Mouse (Mus musculus): ENCODE data around the gene Cyba.

Gene Cyba

DNA sequence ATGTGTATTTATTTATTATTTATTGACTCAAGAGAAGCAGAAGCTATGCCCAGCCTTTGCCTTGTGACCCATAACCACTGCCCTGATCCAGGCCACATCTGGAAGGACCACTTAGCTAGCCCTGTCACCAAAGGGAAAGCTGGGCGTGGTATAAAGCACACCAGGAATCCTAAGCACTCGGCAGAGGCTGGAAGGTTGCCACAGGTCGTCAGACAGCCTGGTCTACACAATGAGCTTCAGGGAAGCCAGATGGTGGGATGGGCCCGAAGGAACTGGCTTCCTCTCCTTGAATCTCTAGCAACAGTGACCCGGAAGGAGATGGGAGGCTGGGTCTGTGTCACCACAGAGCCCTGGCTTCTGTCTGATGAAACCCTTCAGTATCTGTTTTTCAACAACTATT lies 9.1 kb downstream of the Cyba start:
- DNase-seq (ENCODE audit: low read depth in 2 of 2, low spot score in 2 of 2) = no peak

DNA sequence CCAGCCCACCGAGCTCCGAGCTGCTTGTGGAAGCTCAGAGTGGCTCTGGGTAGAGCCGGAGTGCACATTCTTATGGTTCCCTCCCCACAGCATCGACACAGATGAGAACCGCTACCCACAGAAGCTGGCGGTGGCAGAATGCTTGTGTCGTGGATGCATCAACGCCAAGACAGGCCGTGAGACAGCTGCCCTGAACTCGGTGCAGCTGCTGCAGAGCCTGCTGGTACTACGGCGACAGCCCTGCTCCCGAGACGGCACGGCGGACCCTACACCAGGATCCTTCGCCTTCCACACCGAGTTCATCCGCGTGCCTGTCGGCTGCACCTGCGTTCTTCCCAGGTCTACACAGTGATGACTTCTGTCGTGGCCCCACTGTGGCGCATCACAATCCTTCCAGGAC lies 9.5 kb downstream of the Cyba start:
- no peak for DNase-seq (ENCODE audit: low read depth in 2 of 2, low spot score in 2 of 2)

DNA sequence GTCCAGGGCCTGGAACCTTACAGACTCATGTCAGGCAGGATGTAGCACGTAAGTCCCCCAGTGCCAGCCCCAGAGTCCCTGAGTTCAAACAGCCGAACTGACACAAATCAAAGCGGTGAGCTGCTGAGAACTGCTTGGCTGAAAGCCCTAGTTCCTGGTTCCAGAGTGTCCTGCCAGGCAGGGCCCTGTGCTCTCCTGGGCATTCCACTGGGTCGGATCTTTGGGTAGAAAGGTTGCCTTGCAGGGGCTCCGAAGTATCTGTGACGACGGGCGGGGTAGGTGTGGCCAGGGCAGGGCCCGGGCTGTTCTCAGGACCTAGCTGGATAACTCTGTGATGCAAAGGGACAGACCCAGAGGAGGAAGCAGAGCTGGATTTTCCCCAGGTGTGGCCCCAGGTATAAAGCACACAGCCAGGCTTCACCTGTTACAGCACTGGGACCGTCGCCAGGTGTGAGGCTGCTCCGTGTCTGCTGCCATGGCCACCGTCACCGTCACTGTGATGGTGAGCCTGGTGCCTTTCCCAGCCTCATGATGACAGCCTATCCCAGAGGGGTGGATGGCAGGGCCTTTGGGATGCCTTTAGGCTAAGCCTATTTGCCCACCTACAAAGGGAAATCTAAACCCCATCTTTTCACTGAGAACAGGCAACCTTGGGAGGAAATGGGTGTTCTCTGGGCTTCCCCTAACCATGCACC lies 11.2 kb downstream of the Cyba start, which contains the start of gene Il17c:
Il17c (plus strand) TSS at position 645 of the 695 bp plus-strand sequence.
- DNase-seq (ENCODE audit: low read depth in 2 of 2, low spot score in 2 of 2) = no peak

DNA sequence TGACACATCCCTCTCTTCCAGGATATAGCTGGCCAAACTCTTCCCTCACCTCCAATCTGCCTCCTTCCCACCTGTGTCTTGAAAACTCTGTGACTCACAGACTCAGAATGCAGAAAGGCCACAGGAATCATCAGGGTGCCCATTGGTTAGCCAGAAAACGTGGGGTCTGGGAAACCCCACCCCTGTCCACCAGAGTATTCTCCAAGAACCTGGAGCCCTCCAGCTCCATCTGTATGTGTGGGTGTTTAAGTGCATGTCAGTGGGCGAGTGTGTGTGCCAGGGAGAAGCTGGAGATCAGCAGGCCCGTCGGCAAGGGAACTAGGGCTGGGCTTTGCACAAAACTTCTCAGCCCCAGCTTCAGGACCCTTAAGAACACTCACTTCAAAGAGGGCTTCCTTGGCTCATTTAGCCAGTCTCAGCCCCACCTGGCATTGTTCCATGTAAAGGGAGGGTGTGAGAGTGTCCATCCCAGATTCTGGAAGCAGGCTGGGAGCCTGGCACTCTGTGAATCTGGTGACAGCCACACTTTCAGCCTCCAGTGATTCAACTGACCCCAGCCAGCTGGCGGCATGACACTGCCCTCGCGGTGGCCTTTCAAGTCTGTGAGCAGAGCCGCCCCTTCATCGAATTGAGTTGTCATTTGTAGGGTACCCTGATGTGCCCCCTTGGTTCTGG lies 12.7 kb downstream of the Cyba start:
- no peak for DNase-seq (ENCODE audit: low read depth in 2 of 2, low spot score in 2 of 2)

DNA sequence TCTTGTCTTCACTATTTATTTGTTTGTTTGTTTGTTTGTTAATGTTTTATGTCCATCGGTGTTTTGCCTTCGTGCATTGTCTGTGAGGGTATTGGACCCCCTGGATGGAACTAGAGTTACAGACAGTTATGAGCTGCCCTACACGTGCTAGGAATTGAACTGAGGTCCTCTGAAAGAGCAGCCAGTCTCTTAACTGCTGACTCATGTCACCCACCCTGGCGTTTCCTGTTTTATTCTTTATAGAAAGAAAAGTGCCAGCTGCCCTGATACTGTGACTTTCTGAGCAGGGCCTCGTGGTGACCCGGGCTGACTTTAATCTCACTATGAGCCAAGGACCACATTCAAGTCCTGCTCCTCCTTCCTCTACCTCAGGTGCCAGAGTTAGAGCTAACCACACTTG lies 17.2 kb downstream of the Cyba start:
- DNase-seq (ENCODE audit: low read depth in 2 of 2, low spot score in 2 of 2) = no peak

DNA sequence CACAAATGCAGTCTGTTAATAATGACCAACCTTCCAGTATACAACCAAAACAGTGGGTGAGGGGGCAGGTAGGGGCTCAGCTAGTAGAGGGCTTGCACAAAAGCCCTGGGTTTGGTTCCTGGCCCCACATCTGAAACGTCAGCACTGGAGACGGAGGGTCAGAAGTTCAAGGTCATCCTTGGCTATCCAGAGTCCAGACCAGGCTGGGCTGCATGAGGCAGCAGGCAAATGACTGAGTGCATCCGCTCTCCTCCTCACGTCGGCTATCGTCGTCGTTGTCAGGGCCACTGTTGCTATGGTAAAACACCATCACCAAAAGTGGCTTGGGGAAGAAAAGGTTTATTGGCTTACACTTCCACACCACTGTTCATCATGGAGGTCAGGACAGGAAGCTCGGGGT lies 18.4 kb downstream of the Cyba start:
- no peak for DNase-seq (ENCODE audit: low read depth in 2 of 2, low spot score in 2 of 2)

DNA sequence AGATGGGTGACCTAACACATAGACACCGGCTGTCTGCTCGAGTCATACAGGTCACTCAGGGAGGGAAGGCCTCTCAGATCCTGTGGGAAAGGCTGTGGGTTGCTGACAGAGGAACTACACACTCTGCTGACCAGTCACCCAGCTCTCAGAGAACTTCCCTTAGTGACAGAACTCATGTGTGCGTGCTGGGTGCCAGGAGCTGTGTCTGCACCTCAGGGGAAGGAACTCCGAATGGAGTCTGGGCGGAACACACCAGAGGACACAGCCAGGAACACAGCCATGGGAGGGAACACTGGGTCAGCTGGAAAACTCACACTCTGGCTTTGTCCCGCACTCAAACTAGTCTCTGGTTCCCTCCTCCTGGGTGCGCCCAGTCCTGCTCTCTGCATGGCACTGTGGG lies 25.1 kb downstream of the Cyba start:
- DNase-seq (ENCODE audit: low read depth in 2 of 2, low spot score in 2 of 2) = no peak

DNA sequence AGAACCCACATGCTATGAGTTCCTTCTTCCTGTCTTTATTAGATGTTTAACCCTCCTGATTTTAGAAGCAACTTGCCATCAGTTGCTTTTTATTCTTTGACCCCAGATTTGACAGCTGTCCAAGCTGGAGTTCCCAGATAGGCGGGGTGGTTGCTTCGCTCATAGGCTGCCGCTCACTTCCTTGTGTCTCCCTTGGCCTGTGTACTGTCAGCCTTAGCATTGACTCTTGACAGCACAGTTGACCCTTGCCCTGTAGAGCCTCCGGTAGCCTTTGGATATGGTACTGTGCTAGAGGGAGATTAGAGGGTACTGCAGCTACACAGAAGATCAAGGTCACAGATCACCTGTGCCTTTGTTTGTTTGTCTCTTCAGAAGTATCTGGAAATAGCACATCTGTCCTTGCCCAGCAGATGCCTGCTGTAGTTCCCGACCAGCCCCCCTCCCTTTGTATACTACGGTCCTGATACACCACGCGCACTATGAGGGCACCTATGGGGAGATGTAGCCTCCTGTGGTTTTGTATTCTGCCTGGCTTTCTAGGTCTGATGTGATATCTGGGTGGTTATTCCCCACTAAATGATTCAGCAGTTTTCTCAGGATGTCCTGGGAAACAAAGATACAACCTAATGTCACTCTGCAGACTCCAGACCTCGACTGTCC lies 27.5 kb downstream of the Cyba start:
- DNase-seq (ENCODE audit: low read depth in 2 of 2, low spot score in 2 of 2) = no peak

DNA sequence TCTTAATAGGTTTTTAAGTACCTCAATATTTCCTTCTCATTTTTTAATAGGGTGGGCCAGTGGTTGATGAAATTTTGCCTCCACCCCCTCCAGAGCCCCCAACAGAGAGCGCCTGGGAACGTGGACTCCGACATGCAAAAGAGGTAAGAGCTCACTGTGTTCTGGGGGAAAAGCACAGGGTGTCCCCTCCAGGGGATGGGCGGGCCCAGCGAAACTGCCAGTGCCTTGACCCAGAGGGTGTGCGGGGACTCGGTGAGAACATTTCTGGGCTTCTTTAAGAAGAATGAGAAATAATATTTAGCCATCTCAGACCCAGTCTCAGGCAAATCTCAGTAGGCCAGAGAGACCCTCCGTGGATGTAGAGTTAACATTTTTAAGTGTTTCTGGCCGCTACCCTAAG lies 34.5 kb downstream of the Cyba start:
- no peak for DNase-seq (ENCODE audit: low read depth in 2 of 2, low spot score in 2 of 2)

DNA sequence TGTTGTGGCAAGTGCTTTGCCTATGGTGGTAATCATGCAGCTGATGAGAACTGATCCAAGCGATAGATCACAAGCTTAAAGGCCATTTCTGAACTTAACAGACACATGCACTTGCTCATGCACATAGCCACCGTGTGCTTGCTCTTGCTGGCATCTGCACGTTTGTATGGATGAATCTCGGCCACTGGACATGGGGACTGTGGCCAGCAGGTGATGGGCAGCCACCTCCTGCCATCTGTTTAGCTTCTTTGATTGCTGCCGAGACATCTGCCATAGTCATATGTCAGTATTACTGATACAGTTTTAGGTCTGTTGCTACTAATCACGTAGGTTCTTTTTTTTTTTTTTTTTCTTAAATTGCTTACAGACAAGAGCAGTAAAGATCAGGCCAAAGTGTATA lies 37.4 kb downstream of the Cyba start:
- DNase-seq (ENCODE audit: low read depth in 2 of 2, low spot score in 2 of 2) = no peak

DNA sequence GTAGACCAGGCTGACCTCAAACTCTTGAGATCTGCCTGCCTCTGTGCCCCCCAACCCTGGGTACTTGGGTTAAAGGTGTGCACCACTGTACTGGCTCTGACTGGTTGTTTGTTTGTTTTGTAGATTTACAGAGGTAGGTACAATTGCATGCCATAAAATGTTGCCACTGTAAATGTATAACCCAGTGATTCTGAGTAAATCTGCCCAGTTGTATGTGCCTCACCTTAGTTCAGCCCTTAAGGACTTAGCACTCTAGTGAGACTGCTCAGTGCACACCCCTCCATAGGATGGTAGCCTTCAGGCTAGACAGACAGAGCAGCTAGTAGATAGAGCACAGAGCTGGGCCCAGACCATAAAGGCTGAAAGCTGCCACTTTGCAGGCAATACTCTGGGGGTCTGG lies 39.0 kb downstream of the Cyba start:
- no peak for DNase-seq (ENCODE audit: low read depth in 2 of 2, low spot score in 2 of 2)

DNA sequence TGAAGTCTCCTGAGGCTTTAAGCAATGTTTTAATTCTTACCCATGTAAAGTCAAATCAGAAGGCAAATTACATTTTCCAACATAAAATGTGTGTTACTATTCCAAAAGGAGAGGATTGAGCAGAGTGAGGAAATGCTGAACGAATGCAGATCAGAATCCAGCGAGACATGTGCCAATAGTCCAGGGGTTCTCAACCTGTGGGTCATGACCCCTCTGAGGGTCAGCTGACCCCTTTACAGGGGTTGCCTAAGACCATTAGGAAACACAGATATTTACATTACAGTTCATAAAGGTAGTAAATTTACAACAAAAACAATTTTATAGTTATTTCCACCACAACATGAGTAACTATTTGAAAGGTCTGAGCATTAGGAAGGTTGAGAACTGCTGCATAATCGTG lies 42.0 kb downstream of the Cyba start:
- DNase-seq (ENCODE audit: low read depth in 2 of 2, low spot score in 2 of 2) = no peak

DNA sequence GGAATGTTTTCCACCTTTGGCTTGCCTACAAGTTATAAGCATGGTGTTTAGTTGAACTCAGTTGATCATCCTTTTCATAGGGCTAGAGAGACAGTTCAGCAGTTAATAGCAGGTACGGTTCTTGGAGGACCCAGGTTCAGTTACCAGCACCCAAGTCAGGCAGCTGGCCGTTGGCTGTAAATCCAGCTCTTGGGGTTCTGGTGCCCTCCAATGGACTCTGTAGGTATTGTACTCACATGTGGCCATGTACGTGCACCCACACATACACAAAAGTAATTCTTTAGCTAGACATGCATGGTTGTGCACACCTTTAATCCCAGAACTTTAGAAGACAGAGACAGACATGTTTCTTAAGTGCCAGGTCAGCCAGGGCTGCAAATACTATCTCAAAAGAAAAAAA lies 43.4 kb downstream of the Cyba start:
- DNase-seq (ENCODE audit: low read depth in 2 of 2, low spot score in 2 of 2) = no peak

DNA sequence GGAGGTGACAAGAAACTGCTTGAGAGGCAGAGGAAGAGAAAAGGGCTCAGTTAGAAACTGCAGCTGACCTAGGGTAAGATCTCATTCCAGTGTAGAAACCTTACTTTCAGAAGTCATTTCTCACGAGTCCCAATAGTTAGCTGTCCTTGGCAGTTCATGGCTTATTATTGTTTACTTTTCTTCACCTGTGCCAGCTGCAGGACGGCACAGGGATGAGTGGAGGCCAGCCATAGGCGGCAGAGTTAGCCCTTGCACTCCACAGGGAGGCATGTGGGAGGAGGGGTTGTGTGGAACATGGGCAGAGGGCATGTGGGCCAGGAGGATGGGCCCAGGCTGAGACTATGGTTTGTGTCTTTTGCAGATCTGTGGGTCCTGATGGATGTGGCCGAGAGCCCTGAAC lies 49.7 kb downstream of the Cyba start:
- no peak for DNase-seq (ENCODE audit: low read depth in 2 of 2, low spot score in 2 of 2)

DNA sequence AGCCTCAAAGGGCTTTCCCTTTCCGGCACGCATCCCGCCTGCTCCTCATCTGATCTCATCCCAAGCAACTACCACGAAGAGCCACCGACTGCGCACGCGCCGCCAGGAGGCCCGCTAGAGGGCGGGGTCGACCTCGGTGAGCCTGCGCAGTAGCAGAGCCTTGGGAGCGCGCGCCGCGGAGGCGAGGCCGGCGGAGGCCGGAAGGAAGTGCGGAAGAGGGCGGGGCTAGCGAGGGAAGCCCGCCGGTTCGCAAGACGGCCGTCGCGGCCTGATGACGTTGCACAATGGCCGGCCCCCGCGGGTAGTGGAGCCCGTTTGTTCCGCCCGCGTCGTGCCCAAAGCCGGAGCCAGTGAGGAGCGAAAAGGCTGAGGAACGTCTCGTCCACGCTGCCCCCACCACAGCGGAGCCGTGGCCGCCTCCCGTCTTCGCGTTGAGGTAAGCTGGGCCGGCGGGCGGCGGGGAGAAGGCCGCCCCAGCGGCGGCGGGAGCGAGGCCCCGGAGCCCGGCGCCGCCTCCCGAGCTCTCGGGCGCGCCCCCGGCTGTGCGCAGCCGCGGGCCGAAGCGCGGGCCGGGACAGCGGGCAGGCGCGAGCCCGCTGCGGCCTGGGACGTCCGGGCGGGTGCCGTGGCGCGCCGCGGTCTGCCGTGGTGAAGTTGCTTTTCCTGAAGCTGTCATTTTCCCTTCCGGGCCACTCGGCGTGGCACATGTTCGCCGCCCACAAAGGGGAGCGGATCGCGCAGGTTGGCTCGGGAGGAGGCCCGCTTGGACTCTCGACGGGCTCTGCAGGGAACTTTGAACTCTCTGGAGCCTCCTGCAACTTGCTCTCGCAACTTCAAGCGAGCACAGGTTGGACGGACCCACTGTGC lies 56.1 kb downstream of the Cyba start, which contains the start of gene Zc3h18:
Zc3h18 (plus strand) TSS at position 245 of the 867 bp plus-strand sequence.
- peak; percentile 98 for DNase-seq (ENCODE audit: low read depth in 2 of 2, low spot score in 2 of 2)

DNA sequence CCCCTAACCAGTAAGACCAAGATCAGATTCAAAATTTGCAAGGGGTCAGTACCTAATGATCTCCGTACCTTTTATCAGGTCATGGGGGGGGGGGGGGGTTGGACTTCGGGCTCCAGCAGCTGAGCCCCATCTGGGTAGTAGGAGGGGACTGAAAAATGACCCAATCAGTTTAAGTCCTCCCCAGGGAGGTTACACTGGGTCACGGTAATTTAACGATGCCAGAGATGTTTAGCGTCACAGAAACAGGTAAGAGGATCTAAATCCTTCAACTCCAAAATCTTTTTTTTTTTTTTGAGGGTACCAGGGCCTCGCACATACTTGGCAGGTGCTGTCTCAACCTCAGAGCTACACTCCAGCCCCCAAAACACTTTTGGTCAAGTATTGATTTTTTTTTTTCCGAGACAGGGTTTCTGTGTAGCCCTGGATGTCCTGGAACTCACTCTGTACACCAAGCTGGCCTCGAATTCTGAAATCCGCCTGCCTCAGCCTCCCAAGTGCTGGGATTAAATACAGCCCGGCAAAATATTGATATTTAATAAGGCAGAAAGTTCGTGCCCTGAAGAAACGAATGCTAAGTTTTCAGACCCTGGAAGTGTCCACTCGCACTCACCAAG lies 56.9 kb downstream of the Cyba start:
- DNase-seq (ENCODE audit: low read depth in 2 of 2, low spot score in 2 of 2) = no peak

DNA sequence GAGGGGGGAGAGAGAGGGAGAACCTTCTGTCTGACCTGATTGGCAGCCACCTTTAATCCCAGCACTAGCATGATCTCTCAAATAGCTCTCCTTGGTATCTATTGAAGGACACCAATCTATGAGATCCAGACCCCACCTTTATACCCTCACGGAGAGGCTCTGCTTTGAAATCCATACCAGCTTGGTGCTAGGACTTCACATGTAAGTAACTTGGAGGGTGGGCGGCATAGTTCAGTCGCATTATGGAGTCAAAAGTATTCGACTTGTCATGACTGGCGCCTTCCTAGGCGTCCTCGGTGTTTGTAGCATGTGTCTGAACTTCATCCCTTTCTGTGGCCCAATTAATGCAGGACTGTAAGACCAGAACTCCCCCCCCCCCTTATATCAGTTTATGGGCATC lies 57.4 kb downstream of the Cyba start:
- DNase-seq (ENCODE audit: low read depth in 2 of 2, low spot score in 2 of 2) = no peak
